Mouse (Mus musculus): ENCODE measurements around the gene Nlrp6. TPM values are rescaled to one million over a fixed set of nuclear protein-coding genes. Genes with fewer than 3 reads are reported as not detected.

Nlrp6 gene
- polyA plus RNA-seq, 1 experiment from 2014 or later: 0.06 TPM

DNA sequence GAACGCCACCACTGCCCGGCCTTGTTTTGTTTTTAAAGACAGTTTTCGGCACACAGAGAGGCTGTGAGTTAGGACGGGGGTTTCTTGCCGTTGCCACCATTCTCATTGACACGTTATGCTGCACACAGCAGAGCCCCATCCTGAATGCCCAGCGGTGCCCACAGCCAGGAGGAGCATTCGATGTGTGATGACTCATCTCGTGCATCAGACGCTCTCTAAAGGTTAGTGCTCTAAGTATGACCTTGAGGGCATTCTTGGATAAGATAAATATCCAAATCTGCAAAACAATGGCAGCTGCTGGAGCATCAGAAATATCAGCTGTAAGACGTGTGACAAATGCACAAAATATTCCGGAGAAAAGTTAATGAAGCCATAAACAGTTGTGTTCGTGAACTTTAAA, 13.6 kb upstream of the Nlrp6 start:
- Histone ChIP-seq H3K27ac (ENCODE audit: low read depth, low read length) (no peak overlapping the region), H3K9ac (ENCODE audit: low read depth, low read length) (no peak overlapping the region), H3K27me3 (ENCODE audit: control insufficient read depth, insufficient read depth, low read length) (no peaks in the 10 kb centered on the region), H3K9me3 (ENCODE audit: control insufficient read depth, low read length) (no peaks in the 10 kb centered on the region), H3K4me2 (replicated peaks; ENCODE audit: low read depth, low read length) (no peak overlapping the region), H3K36me3 (ENCODE audit: control insufficient read depth, insufficient read depth, low read length) (no peaks in the 10 kb centered on the region), H3K4me3 (ENCODE audit: low read depth, low read length) (no peak overlapping the region), H3K4me1 (replicated peaks; ENCODE audit: control insufficient read depth, insufficient read depth, low read length) (no peaks in the 10 kb centered on the region)
- ATAC-seq (ENCODE audit: low FRiP score) (no peak), DNase-seq (ENCODE audit: low spot score) (no peak)
- 83% methylated on average over 13 of the region's 13 CpGs for WGBS

DNA sequence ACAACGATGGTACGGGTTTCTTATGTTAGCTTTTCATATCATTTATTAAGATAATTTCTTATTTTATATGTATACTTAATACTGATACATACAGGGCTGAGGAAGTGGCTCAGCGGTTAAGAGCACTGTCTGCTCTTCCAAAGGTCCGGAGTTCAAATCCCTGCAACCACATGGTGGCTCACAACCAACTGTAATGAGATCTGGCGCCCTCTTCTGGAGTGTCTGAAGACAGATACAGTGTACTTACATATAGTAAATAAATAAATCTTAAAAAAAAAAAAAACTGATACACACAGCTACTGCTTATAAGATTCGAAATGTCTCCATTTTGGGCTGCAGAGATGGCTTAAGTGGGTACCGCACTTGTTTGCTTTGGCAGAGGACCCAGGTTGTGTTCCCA, 13.0 kb upstream of the Nlrp6 start:
- no peak for ATAC-seq (ENCODE audit: low FRiP score)
- Histone ChIP-seq H3K27ac (ENCODE audit: low read depth, low read length) (no peak overlapping the region), H3K36me3 (ENCODE audit: control insufficient read depth, insufficient read depth, low read length) (no peaks in the 10 kb centered on the region), H3K9me3 (ENCODE audit: control insufficient read depth, low read length) (no peaks in the 10 kb centered on the region), H3K4me2 (replicated peaks; ENCODE audit: low read depth, low read length) (no peak overlapping the region), H3K27me3 (ENCODE audit: control insufficient read depth, insufficient read depth, low read length) (no peaks in the 10 kb centered on the region), H3K9ac (ENCODE audit: low read depth, low read length) (no peak overlapping the region), H3K4me1 (replicated peaks; ENCODE audit: control insufficient read depth, insufficient read depth, low read length) (no peaks in the 10 kb centered on the region), H3K4me3 (ENCODE audit: low read depth, low read length) (no peak overlapping the region)
- 87% methylated on average over 7 of the region's 7 CpGs for WGBS
- DNase-seq (ENCODE audit: low spot score): no peak

DNA sequence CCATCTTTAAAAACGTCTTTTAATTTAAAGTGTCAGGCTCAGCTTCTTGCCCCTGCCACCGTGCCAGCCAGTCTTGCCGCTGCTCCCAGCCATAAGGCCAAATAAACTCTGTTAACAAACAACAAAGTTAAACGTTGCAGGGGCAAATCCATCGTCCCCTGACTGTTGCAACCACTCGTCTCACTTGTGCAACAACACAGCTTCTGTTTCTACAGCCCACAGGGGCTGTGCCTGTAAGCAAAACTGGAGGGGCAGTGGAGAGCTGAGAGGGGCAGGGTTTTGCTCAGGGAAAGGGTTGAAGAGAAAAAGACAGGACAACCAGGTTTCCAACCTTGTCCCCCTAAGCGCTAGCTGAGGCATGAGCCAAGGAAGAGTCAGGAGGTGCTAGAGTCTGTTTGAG, 12.5 kb upstream of the Nlrp6 start:
- H3K9ac ChIP-seq (ENCODE audit: low read depth, low read length): no peak overlapping the region
- no peaks in the 10 kb centered on the region for H3K27me3 ChIP-seq (ENCODE audit: control insufficient read depth, insufficient read depth, low read length)
- H3K27ac ChIP-seq (ENCODE audit: low read depth, low read length): no peak overlapping the region
- H3K36me3 ChIP-seq (ENCODE audit: control insufficient read depth, insufficient read depth, low read length): no peaks in the 10 kb centered on the region
- H3K4me2 ChIP-seq (replicated peaks; ENCODE audit: low read depth, low read length): no peak overlapping the region
- no peaks in the 10 kb centered on the region for H3K4me1 ChIP-seq (replicated peaks; ENCODE audit: control insufficient read depth, insufficient read depth, low read length)
- DNase-seq (ENCODE audit: low spot score) (no peak), ATAC-seq (ENCODE audit: low FRiP score) (no peak)
- H3K4me3 ChIP-seq (ENCODE audit: low read depth, low read length): no peak overlapping the region
- 58% methylated on average over 7 of the region's 7 CpGs for WGBS
- H3K9me3 ChIP-seq (ENCODE audit: control insufficient read depth, low read length): no peaks in the 10 kb centered on the region

- no peaks in the 10 kb centered on the region for H3K9me3 ChIP-seq (ENCODE audit: control insufficient read depth, low read length)
- no peaks in the 10 kb centered on the region for H3K27me3 ChIP-seq (ENCODE audit: control insufficient read depth, insufficient read depth, low read length)
- ATAC-seq (ENCODE audit: low FRiP score): peak; percentile 63
- no peaks in the 10 kb centered on the region for H3K4me1 ChIP-seq (replicated peaks; ENCODE audit: control insufficient read depth, insufficient read depth, low read length)
- peak overlapping the region; percentile 10; the same call in 1 of the 2 replicates for H3K4me3 ChIP-seq (ENCODE audit: low read depth, low read length)
- no peaks in the 10 kb centered on the region for H3K36me3 ChIP-seq (ENCODE audit: control insufficient read depth, insufficient read depth, low read length)
- peak overlapping the region; percentile 45 for H3K4me2 ChIP-seq (replicated peaks; ENCODE audit: low read depth, low read length)
- WGBS: 2% methylated on average over 19 of the region's 19 CpGs
- H3K9ac ChIP-seq (ENCODE audit: low read depth, low read length): no peak overlapping the region
- DNase-seq (ENCODE audit: low spot score): peak; percentile 86
- H3K27ac ChIP-seq (ENCODE audit: low read depth, low read length): no peak overlapping the region
Observed at GRCm38 (mm10) chr7:140908634-140909107, 12.0 kb upstream of the Nlrp6 start.

GRCm38 (mm10) chr7:140912293-140912692, 8.4 kb upstream of the Nlrp6 start:
- Histone ChIP-seq H3K4me3 (ENCODE audit: low read depth, low read length) (no peak overlapping the region), H3K4me2 (replicated peaks; ENCODE audit: low read depth, low read length) (no peak overlapping the region), H3K36me3 (ENCODE audit: control insufficient read depth, insufficient read depth, low read length) (no peaks in the 10 kb centered on the region), H3K27ac (ENCODE audit: low read depth, low read length) (no peak overlapping the region), H3K27me3 (ENCODE audit: control insufficient read depth, insufficient read depth, low read length) (no peaks in the 10 kb centered on the region), H3K4me1 (replicated peaks; ENCODE audit: control insufficient read depth, insufficient read depth, low read length) (no peaks in the 10 kb centered on the region), H3K9ac (ENCODE audit: low read depth, low read length) (no peak overlapping the region), H3K9me3 (ENCODE audit: control insufficient read depth, low read length) (no peaks in the 10 kb centered on the region)
- DNase-seq (ENCODE audit: low spot score) (no peak), ATAC-seq (ENCODE audit: low FRiP score) (no peak)
- 66% methylated on average over 3 of the region's 3 CpGs for WGBS

DNA sequence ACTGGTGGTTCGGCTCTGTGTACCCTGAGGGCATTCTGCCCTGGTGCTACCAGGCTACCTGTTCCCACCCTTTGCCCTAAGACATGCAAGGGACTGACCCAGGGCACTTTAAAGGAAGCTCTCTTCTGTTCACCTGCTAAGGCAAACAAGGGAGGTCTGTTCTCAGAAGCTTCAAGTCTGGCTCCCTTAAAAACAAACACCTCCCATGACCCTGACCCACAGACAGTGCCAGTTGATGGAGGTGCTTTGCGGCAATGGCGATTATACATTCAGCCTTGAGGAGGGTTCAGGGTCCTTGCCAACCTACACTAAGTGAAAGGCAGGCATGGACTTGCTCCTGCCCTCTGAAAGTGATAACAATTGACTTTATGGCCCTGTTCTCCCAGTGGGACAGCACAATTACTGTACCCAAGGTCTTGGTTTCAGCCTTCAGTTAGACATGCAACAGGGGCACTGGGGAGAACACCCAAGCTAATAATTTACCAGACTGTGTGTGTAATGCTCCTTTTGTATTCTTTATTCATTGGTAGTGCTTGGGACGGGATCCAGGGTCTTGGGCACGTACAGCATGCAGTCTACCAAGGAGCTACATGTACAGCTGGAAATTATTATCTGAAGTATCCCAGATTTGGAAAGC, 7.7 kb upstream of the Nlrp6 start:
- Histone ChIP-seq H3K36me3 (ENCODE audit: control insufficient read depth, insufficient read depth, low read length) (no peaks in the 10 kb centered on the region), H3K27ac (ENCODE audit: low read depth, low read length) (no peak overlapping the region), H3K4me2 (replicated peaks; ENCODE audit: low read depth, low read length) (no peak overlapping the region), H3K4me1 (replicated peaks; ENCODE audit: control insufficient read depth, insufficient read depth, low read length) (no peaks in the 10 kb centered on the region), H3K9ac (ENCODE audit: low read depth, low read length) (no peak overlapping the region), H3K9me3 (ENCODE audit: control insufficient read depth, low read length) (no peaks in the 10 kb centered on the region), H3K27me3 (ENCODE audit: control insufficient read depth, insufficient read depth, low read length) (no peaks in the 10 kb centered on the region), H3K4me3 (ENCODE audit: low read depth, low read length) (no peak overlapping the region)
- ATAC-seq (ENCODE audit: low FRiP score): no peak
- no peak for DNase-seq (ENCODE audit: low spot score)
- 71% methylated on average over 5 of the region's 5 CpGs for WGBS

- H3K4me1 ChIP-seq (replicated peaks; ENCODE audit: control insufficient read depth, insufficient read depth, low read length): no peaks in the 10 kb centered on the region
- ATAC-seq (ENCODE audit: low FRiP score): no peak
- no peaks in the 10 kb centered on the region for H3K9me3 ChIP-seq (ENCODE audit: control insufficient read depth, low read length)
- WGBS: 87% methylated on average over 8 of the region's 8 CpGs
- no peak overlapping the region for H3K27ac ChIP-seq (ENCODE audit: low read depth, low read length)
- no peak overlapping the region for H3K9ac ChIP-seq (ENCODE audit: low read depth, low read length)
- no peak overlapping the region for H3K4me3 ChIP-seq (ENCODE audit: low read depth, low read length)
- H3K36me3 ChIP-seq (ENCODE audit: control insufficient read depth, insufficient read depth, low read length): no peaks in the 10 kb centered on the region
- no peak overlapping the region for H3K4me2 ChIP-seq (replicated peaks; ENCODE audit: low read depth, low read length)
- no peaks in the 10 kb centered on the region for H3K27me3 ChIP-seq (ENCODE audit: control insufficient read depth, insufficient read depth, low read length)
- DNase-seq (ENCODE audit: low spot score): no peak
Observed at GRCm38 (mm10) chr7:140914031-140914690, 6.5 kb upstream of the Nlrp6 start.

DNA sequence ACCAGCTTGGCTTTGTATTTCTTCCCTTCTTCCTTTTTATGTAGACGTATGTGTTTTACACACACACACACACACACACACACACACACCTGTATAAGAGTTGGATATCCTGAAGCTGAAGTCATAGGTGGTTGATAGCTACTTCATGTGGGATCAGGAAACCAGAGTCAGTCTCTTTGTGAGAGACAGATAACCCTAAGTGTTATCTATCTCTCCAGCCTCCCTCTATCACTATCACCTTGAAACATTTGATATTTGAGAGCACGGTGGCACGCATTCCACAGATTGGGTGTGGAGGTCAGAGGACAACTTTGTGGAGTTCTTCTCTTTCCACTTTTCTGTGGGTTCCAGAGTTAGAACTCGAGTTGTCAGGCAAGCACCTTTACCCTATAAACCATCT, 791 bp upstream of the Nlrp6 start:
- Histone ChIP-seq H3K4me3 (ENCODE audit: low read depth, low read length) (no peak overlapping the region), H3K9ac (ENCODE audit: low read depth, low read length) (no peak overlapping the region)
- WGBS: 80% methylated on average over 4 of the region's 4 CpGs

More for the DNA sequence above, 791 bp upstream of the Nlrp6 start:
- no peaks in the 10 kb centered on the region for H3K36me3 ChIP-seq (ENCODE audit: control insufficient read depth, insufficient read depth, low read length)
- no peak for ATAC-seq (ENCODE audit: low FRiP score)
- H3K27me3 ChIP-seq (ENCODE audit: control insufficient read depth, insufficient read depth, low read length): peaks cover 48% of the 10 kb centered on the region
- peaks cover 3% of the 10 kb centered on the region; the same call in 1 of the 2 replicates for H3K4me1 ChIP-seq (replicated peaks; ENCODE audit: control insufficient read depth, insufficient read depth, low read length)
- no peak overlapping the region for H3K4me2 ChIP-seq (replicated peaks; ENCODE audit: low read depth, low read length)
- H3K9me3 ChIP-seq (ENCODE audit: control insufficient read depth, low read length): no peaks in the 10 kb centered on the region
- no peak overlapping the region for H3K27ac ChIP-seq (ENCODE audit: low read depth, low read length)
- DNase-seq (ENCODE audit: low spot score): no peak
